Mouse (Mus musculus) kidney, adult 2 months (tissue): ENCODE results near the gene Olfr322.

Experiments
- CTCF ChIP-seq: fragments of 200-500 bp; conservative IDR thresholded peaks from 2 replicates; pipeline ENCODE4 v1.5.1; 2011; ENCODE audit warnings: low read depth, mild to moderate bottlenecking, control low read depth, low read length, moderate library complexity, mixed read lengths; ENCODE audit not compliant: insufficient read depth, insufficient read length
- POLR2A ChIP-seq: fragments of 200-500 bp; IDR thresholded peaks from one replicate; pipeline ENCODE4 v1.6.1; 2011; ENCODE audit warnings: low read depth, low read length, control low read depth

DNA sequence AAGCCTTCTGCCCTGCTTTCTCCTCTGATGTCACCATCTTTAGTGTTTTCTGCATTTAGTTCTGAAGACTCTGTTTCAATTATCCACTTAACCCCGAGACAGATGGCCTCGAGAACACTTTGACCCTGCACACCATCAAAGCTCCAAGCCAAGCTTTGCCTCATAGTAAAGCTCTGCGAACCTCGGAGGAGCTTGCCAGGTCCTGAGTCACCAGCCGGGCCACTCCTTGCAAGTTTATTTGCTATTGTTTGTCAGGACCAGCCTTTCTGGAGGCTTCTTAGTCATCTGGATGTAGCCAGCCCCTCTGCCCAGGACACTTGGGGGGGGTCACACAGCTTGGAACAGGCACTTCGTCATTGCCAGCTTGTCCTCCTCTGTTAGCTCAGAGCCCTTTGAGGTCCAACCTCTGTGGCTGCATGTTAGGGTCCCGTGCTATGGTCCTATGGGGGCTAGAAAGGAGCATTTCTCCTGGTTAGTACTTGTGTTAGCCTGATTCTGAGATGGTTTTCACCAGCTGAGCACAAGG lies 20.3 kb upstream of the Olfr322 start:
- TF ChIP-seq CTCF (no peak), POLR2A (no peak)
